ENCODE assay signal across 10 mouse cellular contexts in genomic region chr9:83563808-83564549, GRCm38 (mm10). TPM values are rescaled to one million over a fixed set of nuclear protein-coding genes. Genes with fewer than 3 reads are reported as not detected.
DNase-seq lines count a peak whose midpoint lies in the region; ATAC-seq lines count a peak whose summit lies in the region.
"Had no signal": no experiment of that assay in that cellular context is flagged by ENCODE, and none has a peak within 500 bp of the region (broad histone marks: within the 10 kb centered on the region; RNA-seq: fewer than 3 reads in every experiment).

No protein-coding gene starts in this region.

- peak overlapping the region; percentile 60 for H3K27ac ChIP-seq in heart, embryonic 16.5 days (ENCODE audit: low read length)
- H3K27ac ChIP-seq in embryonic facial prominence, embryonic 14.5 days (replicated peaks; ENCODE audit: low read depth, low read length) = peak overlapping the region; percentile 54; the same call in 1 of the 2 replicates
- H3K27ac ChIP-seq in hindbrain, embryonic 10.5 days = no peak overlapping the region

- 20% methylated on average over 16 of the region's 16 CpGs for whole genome bisulfite sequencing in heart, embryonic 16.5 days
- WGBS in embryonic facial prominence, embryonic 14.5 days = 32% methylated on average over 16 of the region's 16 CpGs
- 54% methylated on average over 16 of the region's 16 CpGs for whole genome bisulfite sequencing in hindbrain, embryonic 10.5 days

- intact Hi-C loops in left cerebral cortex, postnatal 14 days (cut with DNase I) = no loop called here

- peak; percentile 39 for ATAC-seq in heart, embryonic 16.5 days (replicated peaks; ENCODE audit: extremely low read depth, insufficient read depth, low FRiP score)
- peak; percentile 64 for ATAC-seq in embryonic facial prominence, embryonic 14.5 days (ENCODE audit: low read depth)

- no peak overlapping the region for H3K9ac ChIP-seq in heart, embryonic 16.5 days (ENCODE audit: low read length)
- H3K9ac ChIP-seq in embryonic facial prominence, embryonic 14.5 days (ENCODE audit: low read depth, low read length) = no peak overlapping the region

- H3K36me3 ChIP-seq in heart, embryonic 16.5 days (ENCODE audit: control insufficient read depth, insufficient read depth) = no peaks in the 10 kb centered on the region
- no peaks in the 10 kb centered on the region for H3K36me3 ChIP-seq in embryonic facial prominence, embryonic 14.5 days (ENCODE audit: control insufficient read depth, insufficient read depth, low read length)
- H3K36me3 ChIP-seq in hindbrain, embryonic 10.5 days = no peaks in the 10 kb centered on the region

- H3K4me2 ChIP-seq in heart, embryonic 16.5 days (ENCODE audit: low read depth, low read length) = peak overlapping the region; percentile 48
- 0 out of 2 replicates have a peak overlapping the region, but pooled peaks have one; percentile 9 for H3K4me2 ChIP-seq in embryonic facial prominence, embryonic 14.5 days (ENCODE audit: low read depth, low read length)

- H3K9me3 ChIP-seq in heart, embryonic 16.5 days (replicated peaks; ENCODE audit: control insufficient read depth, low read length) = no peaks in the 10 kb centered on the region
- no peaks in the 10 kb centered on the region for H3K9me3 ChIP-seq in embryonic facial prominence, embryonic 14.5 days (ENCODE audit: control insufficient read depth, low read length)
- H3K9me3 ChIP-seq in hindbrain, embryonic 10.5 days = no peaks in the 10 kb centered on the region

- H3K27me3 ChIP-seq in heart, embryonic 16.5 days (ENCODE audit: control insufficient read depth, insufficient read depth, low read length) = no peaks in the 10 kb centered on the region
- no peaks in the 10 kb centered on the region for H3K27me3 ChIP-seq in embryonic facial prominence, embryonic 14.5 days (replicated peaks; ENCODE audit: control insufficient read depth, insufficient read depth, low read length)
- H3K27me3 ChIP-seq in hindbrain, embryonic 10.5 days (ENCODE audit: insufficient read depth, poor library complexity, severe bottlenecking) = no peaks in the 10 kb centered on the region

- DNase-seq in heart, adult 9 months (ENCODE audit: low spot score in 2 of 2) = no peak
- DNase-seq in ES-CJ7 (ENCODE audit: low read depth, low spot score) = peak; percentile 28
- peak; percentile 77 for DNase-seq in embryonic facial prominence, embryonic 14.5 days (ENCODE audit: low spot score)
- peak; percentile 32 for DNase-seq in lung, postnatal 25 days (ENCODE audit: low spot score)
- no peak for DNase-seq in left cerebral cortex, postnatal 14 days (ENCODE audit: low spot score in 2 of 2)
- no peak for DNase-seq in hindbrain, embryonic 10.5 days (ENCODE audit: low spot score)
- DNase-seq in cerebellum, postnatal 14 days = no peak
- DNase-seq: thymus, adult 18-20 months had no signal

- 0 out of 2 replicates have a peak overlapping the region, but pooled peaks have one; percentile 8 for H3K4me3 ChIP-seq in heart, embryonic 16.5 days (ENCODE audit: low read length)
- H3K4me3 ChIP-seq in embryonic facial prominence, embryonic 14.5 days (ENCODE audit: low read depth, low read length) = no peak overlapping the region
- no peak overlapping the region for H3K4me3 ChIP-seq in hindbrain, embryonic 10.5 days

- H3K4me1 ChIP-seq in heart, embryonic 16.5 days (ENCODE audit: control insufficient read depth, insufficient read depth, low read length) = peaks cover 32% of the 10 kb centered on the region
- H3K4me1 ChIP-seq in embryonic facial prominence, embryonic 14.5 days (ENCODE audit: control insufficient read depth, insufficient read depth, low read length) = peaks cover 16% of the 10 kb centered on the region
- peaks cover 18% of the 10 kb centered on the region for H3K4me1 ChIP-seq in hindbrain, embryonic 10.5 days (replicated peaks)

RNA-seq across cellular contexts. Expression of gene Sh3bgrl2, which starts 15.9 kb away (rescaled TPM):
- 11.1 and 11.4 TPM in 2 replicates for polyA plus RNA-seq in heart, embryonic 16.5 days (2015; fragmentation: Nextera tagmentation; extraction: Ambion mirVana)
- polyA plus RNA-seq in embryonic facial prominence, embryonic 14.5 days (2014; fragmentation: Nextera tagmentation; extraction: Ambion mirVana) = 16.8 and 18.7 TPM in 2 replicates
- total RNA-seq in left cerebral cortex, postnatal 14 days (2021) = 10 to 100 TPM; 27.4 to 27.6 TPM
- 5.6 and 10.1 TPM in 2 replicates for polyA plus RNA-seq in hindbrain, embryonic 10.5 days (2016; fragmentation: Nextera tagmentation; extraction: Ambion mirVana)
- total RNA-seq: MEL had no signal

Comparison
In these comparisons a context has a peak if more than half of its experiments do, and no peak if none do; other contexts are left out.
1. DNase-seq: peak in ES-CJ7 (single experiment), embryonic facial prominence, embryonic 14.5 days (single experiment) and lung, postnatal 25 days (single experiment); none in heart, adult 9 months (0 of 2), left cerebral cortex, postnatal 14 days (0 of 2), hindbrain, embryonic 10.5 days (single experiment) and cerebellum, postnatal 14 days (0 of 2).